Mouse (Mus musculus): ENCODE measurements around the gene Trim12a. TPM values are rescaled to one million over a fixed set of nuclear protein-coding genes. Genes with fewer than 3 reads are reported as not detected.

The Trim12a gene
- 3.3 and 5.3 TPM in 2 replicates for polyA plus RNA-seq (2012; rRNA removed)

GRCm38 (mm10) chr7:104315369-104316080, at the start of gene Trim12a:
Gene Trim12a (minus strand): TSS chr7:104315466.

GRCm38 (mm10) chr7:104352717-104353599, 37.7 kb upstream of the Trim12a start, which contains the start of gene Trim12c:
Gene Trim12c (minus strand): TSS chr7:104353362.

GRCm38 (mm10) chr7:104329171-104329570, 13.9 kb upstream of the Trim12a start, which contains the start of gene Trim34b:
Gene Trim34b (plus strand): TSS chr7:104329471.

GRCm38 (mm10) chr7:104287576-104288443, 27.5 kb downstream of the Trim12a start, which contains the start of gene Trim5:
Gene Trim5 (minus strand): TSS chr7:104288094.

Other genes with a start within 250 kb of the Trim12a start
- gene Olfr644, start 243.6 kb downstream of the Trim12a start, polyA plus RNA-seq (2012; rRNA removed), result not detected in 2 replicates
- not detected in 2 replicates for gene Olfr645, start 230.0 kb downstream of the Trim12a start, polyA plus RNA-seq (2012; rRNA removed)
- gene Olfr646, start 210.6 kb downstream of the Trim12a start, polyA plus RNA-seq (2012; rRNA removed), result not detected in 2 replicates
- gene Ubqln5, start 185.6 kb downstream of the Trim12a start, polyA plus RNA-seq (2012; rRNA removed), result not detected in 2 replicates
- gene Olfr643, start 178.1 kb downstream of the Trim12a start, polyA plus RNA-seq (2012; rRNA removed), result not detected in 2 replicates
- gene Ubqln3, start 172.2 kb downstream of the Trim12a start, polyA plus RNA-seq (2012; rRNA removed), result not detected in 2 replicates
- not detected in 2 replicates for gene Ubqlnl, start 164.9 kb downstream of the Trim12a start, polyA plus RNA-seq (2012; rRNA removed)
- gene Olfm5, start 150.6 kb downstream of the Trim12a start, polyA plus RNA-seq (2012; rRNA removed), result 0.15 TPM in 1 of 2 replicates, not detected in the other
- gene Olfr648, start 132.1 kb downstream of the Trim12a start, polyA plus RNA-seq (2012; rRNA removed), result 0.10 TPM in 2 replicates
- not detected in 2 replicates for gene Olfr649, start 119.5 kb downstream of the Trim12a start, polyA plus RNA-seq (2012; rRNA removed)
- 0.45 and 0.96 TPM in 2 replicates for gene Trim6, start 96.7 kb downstream of the Trim12a start, polyA plus RNA-seq (2012; rRNA removed)
- gene Trim34a, start 71.0 kb downstream of the Trim12a start, polyA plus RNA-seq (2012; rRNA removed), result 2.0 and 2.7 TPM in 2 replicates
- gene Trim5, start 27.4 kb downstream of the Trim12a start, polyA plus RNA-seq (2012; rRNA removed), result 0.17 and 0.24 TPM in 2 replicates
- gene Trim34b, start 14.0 kb upstream of the Trim12a start, polyA plus RNA-seq (2012; rRNA removed), result 0.02 TPM in 1 of 2 replicates, not detected in the other
- 2.0 and 2.6 TPM in 2 replicates for gene Trim12c, start 37.9 kb upstream of the Trim12a start, polyA plus RNA-seq (2012; rRNA removed)
- gene Trim30b, start 54.4 kb upstream of the Trim12a start, polyA plus RNA-seq (2012; rRNA removed), result 0.10 and 0.14 TPM in 2 replicates
- 0.10 and 0.18 TPM in 2 replicates for gene Trim30c, start 85.4 kb upstream of the Trim12a start, polyA plus RNA-seq (2012; rRNA removed)
- 1.7 and 1.9 TPM in 2 replicates for gene Trim30a, start 149.7 kb upstream of the Trim12a start, polyA plus RNA-seq (2012; rRNA removed)
- gene Trim30d, start 192.4 kb upstream of the Trim12a start, polyA plus RNA-seq (2012; rRNA removed), result 0.69 and 0.84 TPM in 2 replicates
- not detected in 2 replicates for gene Olfr651, start 234.7 kb upstream of the Trim12a start, polyA plus RNA-seq (2012; rRNA removed)
- not detected in 2 replicates for gene Olfr652, start 245.4 kb upstream of the Trim12a start, polyA plus RNA-seq (2012; rRNA removed)

Measured in central nervous system, embryonic 14 days (tissue).